Mouse (Mus musculus) embryo, embryonic 9.5 days (tissue): ENCODE data around the gene Crnkl1.
"Not testable (repeated sequence)": the region's sequence is repeated elsewhere in the genome, so short reads cannot be mapped to it uniquely, and the experiment has no call there.

Experiments
- DNase-seq: peaks from one replicate; pipeline ENCODE4 v3.0.0-alpha.2; 2017; ENCODE audit errors: extremely low spot score

The Crnkl1 gene

GRCm38 (mm10) chr2:145920941-145921650, 13.7 kb downstream of the Crnkl1 start:
- no peak for DNase-seq

GRCm38 (mm10) chr2:145905884-145906283, 28.9 kb downstream of the Crnkl1 start:
- DNase-seq = not testable (repeated sequence)

GRCm38 (mm10) chr2:145905156-145905555, 29.7 kb downstream of the Crnkl1 start:
- no peak for DNase-seq

- DNase-seq = no peak
Observed at GRCm38 (mm10) chr2:145903983-145904616, 30.7 kb downstream of the Crnkl1 start.

GRCm38 (mm10) chr2:145903061-145903901, 31.5 kb downstream of the Crnkl1 start:
- peak; percentile 91 for DNase-seq

- DNase-seq = no peak
Observed at GRCm38 (mm10) chr2:145901861-145902260, 33.0 kb downstream of the Crnkl1 start, which contains the start of gene Naa20. Gene Naa20, plus strand, starts transcription at chr2:145902099.

GRCm38 (mm10) chr2:145900318-145900717, 34.5 kb downstream of the Crnkl1 start:
- DNase-seq = not testable (repeated sequence)

- no peak for DNase-seq
Observed at GRCm38 (mm10) chr2:145898106-145898505, 36.7 kb downstream of the Crnkl1 start.

GRCm38 (mm10) chr2:145893756-145894155, 41.1 kb downstream of the Crnkl1 start:
- no peak for DNase-seq

GRCm38 (mm10) chr2:145890571-145890970, 44.2 kb downstream of the Crnkl1 start:
- DNase-seq = no peak

- no peak for DNase-seq
Observed at GRCm38 (mm10) chr2:145888766-145889480, 45.9 kb downstream of the Crnkl1 start.

GRCm38 (mm10) chr2:145887937-145888765, 46.7 kb downstream of the Crnkl1 start:
- no peak for DNase-seq

GRCm38 (mm10) chr2:145884913-145885785, 49.7 kb downstream of the Crnkl1 start:
- DNase-seq = no peak

GRCm38 (mm10) chr2:145884036-145884912, 50.5 kb downstream of the Crnkl1 start:
- no peak for DNase-seq

- no peak for DNase-seq
Observed at GRCm38 (mm10) chr2:145882398-145882797, 52.4 kb downstream of the Crnkl1 start.

GRCm38 (mm10) chr2:145881932-145882331, 52.9 kb downstream of the Crnkl1 start:
- DNase-seq = no peak

GRCm38 (mm10) chr2:145880887-145881747, 53.7 kb downstream of the Crnkl1 start:
- no peak for DNase-seq

GRCm38 (mm10) chr2:145877191-145877590, 57.6 kb downstream of the Crnkl1 start:
- DNase-seq = no peak
